Mouse (Mus musculus): ENCODE results near the gene Nmd3. TPM values are rescaled to one million over a fixed set of nuclear protein-coding genes. Genes with fewer than 3 reads are reported as not detected.

Nmd3 gene
- polyA plus RNA-seq, 1 experiment: 60.2 TPM

DNA sequence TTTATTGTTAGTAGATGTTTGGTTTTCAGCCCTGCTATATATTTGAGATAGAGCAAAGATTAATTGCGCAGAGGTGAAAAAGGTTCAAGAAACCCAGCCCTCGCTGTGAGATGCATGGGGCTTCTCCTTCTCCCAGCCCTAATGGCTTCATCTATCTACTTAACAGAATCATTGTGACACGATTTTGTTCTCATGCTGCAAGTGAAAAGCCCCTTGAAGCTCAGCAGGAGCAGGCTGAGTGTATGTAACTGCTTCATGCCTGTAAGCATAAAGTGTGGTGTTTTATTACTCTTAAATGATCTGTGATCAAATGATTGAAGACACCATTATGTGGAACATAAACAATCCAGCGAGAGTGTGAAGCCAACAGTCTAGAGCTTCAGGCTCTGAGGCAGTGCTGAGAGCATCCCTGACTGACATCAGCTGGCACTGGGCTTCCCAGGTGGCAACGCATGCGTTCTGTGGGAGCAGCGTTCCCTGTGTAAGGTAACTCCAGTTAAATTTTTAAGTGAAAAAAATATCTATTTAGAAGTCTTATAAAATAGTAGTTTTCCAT is 79.1 kb downstream of the Nmd3 start:
- TF ChIP-seq REST (IDR thresholded peaks at IDR 0.05; ENCODE audit: insufficient read depth, insufficient read length): no peak
- no peak for TF ChIP-seq POLR2AphosphoS2 (IDR thresholded peaks at IDR 0.05; ENCODE audit: insufficient read length, low read depth)
- no peak for TF ChIP-seq POLR2A (IDR thresholded peaks at IDR 0.05; ENCODE audit: insufficient read length, low read depth)
- TF ChIP-seq MYOG (IDR thresholded peaks at IDR 0.05; ENCODE audit: control insufficient read depth in 1 of 3, insufficient read depth in 1 of 3, insufficient read length in 2 of 3, low read depth in 2 of 3): no peak
- no peak for TF ChIP-seq MYOD1 (IDR thresholded peaks at IDR 0.05; ENCODE audit: control insufficient read depth in 1 of 3, insufficient read length in 2 of 3, low read depth in 2 of 3)
- no peak for TF ChIP-seq USF1 (IDR thresholded peaks at IDR 0.05; ENCODE audit: low read depth)
- no peak for TF ChIP-seq MAX (IDR thresholded peaks at IDR 0.05; ENCODE audit: low read depth)
- no peak for TF ChIP-seq TCF3 (IDR thresholded peaks at IDR 0.05; ENCODE audit: insufficient read length, low read depth)
- TF ChIP-seq E2F4 (IDR thresholded peaks at IDR 0.05; ENCODE audit: insufficient read depth): no peak

DNA sequence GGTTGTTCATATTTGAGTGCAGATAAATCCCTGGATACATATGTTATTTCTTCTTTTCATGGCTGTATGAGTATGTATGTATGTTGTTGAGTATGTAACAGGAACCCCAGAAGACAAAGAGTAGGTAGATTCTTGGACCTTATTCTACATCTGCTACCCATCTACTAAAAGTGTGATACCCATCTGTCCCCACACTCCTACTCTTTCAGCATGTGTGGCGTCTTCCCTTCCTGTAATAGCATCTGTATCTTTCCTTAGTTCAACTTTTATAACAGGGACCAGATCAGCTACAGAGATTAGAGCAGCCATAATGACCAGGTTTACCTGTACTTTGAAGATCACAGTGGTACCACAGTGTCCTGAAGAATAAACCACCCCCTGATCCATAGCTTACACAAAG is 81.4 kb downstream of the Nmd3 start:
- Histone ChIP-seq H3ac (ENCODE audit: control insufficient read depth, insufficient read length) (no peak overlapping the region), H3K36me3 (ENCODE audit: control insufficient read depth, insufficient read depth) (no peaks in the 10 kb centered on the region), H3K4me3 (no peak overlapping the region), H3K79me2 (ENCODE audit: control insufficient read depth, insufficient read depth) (no peaks in the 10 kb centered on the region), H3K4me2 (ENCODE audit: low read depth) (no peak overlapping the region), H3K27me3 (ENCODE audit: control insufficient read depth, insufficient read depth, insufficient read length) (peaks cover 3% of the 10 kb centered on the region)
- TF ChIP-seq TCF3 (IDR thresholded peaks at IDR 0.05; ENCODE audit: insufficient read length, low read depth): no peak
- TF ChIP-seq SRF (IDR thresholded peaks at IDR 0.05; ENCODE audit: control insufficient read depth, insufficient read length, low read depth): no peak
- TF ChIP-seq REST (IDR thresholded peaks at IDR 0.05; ENCODE audit: insufficient read depth, insufficient read length): no peak
- TF ChIP-seq TCF12 (IDR thresholded peaks at IDR 0.05; ENCODE audit: insufficient read depth, poor library complexity, severe bottlenecking): no peak
- no peak for TF ChIP-seq MYOG (IDR thresholded peaks at IDR 0.05; ENCODE audit: control insufficient read depth in 1 of 3, insufficient read depth in 1 of 3, insufficient read length in 2 of 3, low read depth in 2 of 3)
- no peak for TF ChIP-seq E2F4 (IDR thresholded peaks at IDR 0.05; ENCODE audit: insufficient read depth)
- no peak for TF ChIP-seq POLR2AphosphoS2 (IDR thresholded peaks at IDR 0.05; ENCODE audit: insufficient read length, low read depth)
- no peak for TF ChIP-seq POLR2A (IDR thresholded peaks at IDR 0.05; ENCODE audit: insufficient read length, low read depth)
- no peak for TF ChIP-seq MYOD1 (IDR thresholded peaks at IDR 0.05; ENCODE audit: control insufficient read depth in 1 of 3, insufficient read length in 2 of 3, low read depth in 2 of 3)
- no peak for TF ChIP-seq USF1 (IDR thresholded peaks at IDR 0.05; ENCODE audit: low read depth)
- no peak for TF ChIP-seq CEBPB (IDR thresholded peaks at IDR 0.05; ENCODE audit: insufficient read depth, poor library complexity, severe bottlenecking)
- TF ChIP-seq MAX (IDR thresholded peaks at IDR 0.05; ENCODE audit: low read depth): no peak

More for the DNA sequence above, 79.1 kb downstream of the Nmd3 start:
- Histone ChIP-seq H3K27me3 (ENCODE audit: control insufficient read depth, insufficient read depth, insufficient read length) (peaks cover 3% of the 10 kb centered on the region), H3K4me2 (ENCODE audit: low read depth) (no peak overlapping the region), H3ac (ENCODE audit: control insufficient read depth, insufficient read length) (no peak overlapping the region), H3K79me2 (ENCODE audit: control insufficient read depth, insufficient read depth) (no peaks in the 10 kb centered on the region), H3K36me3 (ENCODE audit: control insufficient read depth, insufficient read depth) (no peaks in the 10 kb centered on the region), H3K4me3 (no peak overlapping the region)

Other genes with a start within 250 kb of the Nmd3 start
- 1.6 TPM for gene B3galnt1, start 123.0 kb upstream of the Nmd3 start, polyA plus RNA-seq (2012; fragmentation: generic; extraction: Trizol)
- gene Sptssb, start 138.0 kb downstream of the Nmd3 start, polyA plus RNA-seq (2012; fragmentation: generic; extraction: Trizol): not detected